Mouse (Mus musculus) CD4-positive, CD25-positive, alpha-beta regulatory T cell, adult 2 months (primary cell): ENCODE data around the gene Hipk4.
"Not testable (repeated sequence)": the region's sequence is repeated elsewhere in the genome, so short reads cannot be mapped to it uniquely, and the experiment has no call there.

Experiments
- DNase-seq: peaks from one replicate; pipeline ENCODE4 v3.0.0-alpha.2; 2012; ENCODE audit warnings: low read depth, low spot score

The Hipk4 gene

GRCm38 (mm10) chr7:27494659-27495367 is 28.3 kb upstream of the Hipk4 start:
- DNase-seq, result not testable (repeated sequence)

DNA sequence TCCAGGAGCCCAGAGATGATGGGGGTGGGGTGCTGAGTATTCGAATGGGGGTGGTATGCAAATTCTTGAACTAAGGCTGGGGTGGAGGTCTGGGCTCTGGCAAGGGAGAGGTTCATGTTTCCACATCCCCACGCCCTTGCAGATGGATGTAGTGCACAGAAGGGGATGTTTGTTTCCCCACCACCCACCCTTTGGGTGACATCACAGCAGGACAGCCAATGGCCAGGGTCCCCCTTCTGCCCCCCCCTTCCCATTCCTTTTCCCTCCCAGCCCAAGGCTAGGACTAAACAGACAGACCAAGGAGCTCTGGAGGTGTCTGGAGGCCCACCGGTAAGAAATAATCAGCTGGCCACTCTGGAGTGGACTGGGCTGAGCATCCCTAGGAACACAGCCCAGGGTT is 24.0 kb upstream of the Hipk4 start, which contains the start of gene Prx:
Gene Prx (plus strand): TSS at position 289 of the 400 bp plus-strand sequence.
- no peak for DNase-seq

DNA sequence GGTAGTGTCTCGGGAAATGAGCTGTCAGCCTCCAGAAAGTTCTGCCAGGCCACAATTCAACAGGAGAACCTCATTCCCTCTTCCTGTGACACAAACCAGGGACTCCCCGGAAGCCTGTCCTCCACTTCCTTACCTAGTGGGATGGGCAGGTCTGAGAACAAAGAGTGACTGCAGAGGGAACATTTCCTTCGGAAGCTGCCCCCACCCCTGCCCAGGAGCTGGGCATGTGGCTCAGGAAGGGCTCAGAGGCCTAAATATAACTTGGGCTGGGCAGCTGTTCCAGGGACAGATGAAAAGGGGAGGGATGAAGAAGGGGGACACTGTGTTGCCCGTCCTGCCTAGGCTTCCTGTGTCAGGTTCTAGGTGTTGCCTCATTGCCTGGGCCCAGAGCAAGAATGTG is 21.4 kb upstream of the Hipk4 start:
- DNase-seq, result no peak

DNA sequence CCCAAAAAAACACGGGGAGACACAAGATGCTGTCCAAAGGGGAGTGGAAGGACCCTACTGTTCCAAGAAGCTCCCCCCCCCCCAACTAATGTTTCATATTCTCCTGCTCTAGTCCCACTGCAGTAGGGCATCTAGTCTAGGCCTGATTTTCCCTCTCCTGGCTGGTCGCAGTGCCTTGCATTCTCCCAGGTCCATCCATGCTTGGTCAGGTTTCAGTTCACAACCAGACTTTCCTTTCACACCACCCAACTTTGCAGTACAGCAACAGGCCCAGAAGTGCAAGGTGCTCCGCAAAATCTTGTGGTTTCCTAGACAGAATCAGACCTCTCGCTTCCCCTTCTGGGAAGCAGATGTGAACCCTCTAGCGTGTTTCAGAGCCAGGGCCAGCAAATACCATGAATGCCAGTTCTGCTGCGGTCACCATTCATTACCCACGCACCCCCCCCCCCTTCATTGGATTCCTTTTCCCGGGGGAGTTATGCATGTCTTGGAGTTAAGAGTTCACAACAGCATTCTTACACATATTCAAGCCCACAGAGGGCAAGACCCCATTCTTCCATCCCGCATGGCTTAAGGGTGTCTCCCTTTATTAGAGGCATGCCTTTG is 16.2 kb upstream of the Hipk4 start:
- no peak for DNase-seq

DNA sequence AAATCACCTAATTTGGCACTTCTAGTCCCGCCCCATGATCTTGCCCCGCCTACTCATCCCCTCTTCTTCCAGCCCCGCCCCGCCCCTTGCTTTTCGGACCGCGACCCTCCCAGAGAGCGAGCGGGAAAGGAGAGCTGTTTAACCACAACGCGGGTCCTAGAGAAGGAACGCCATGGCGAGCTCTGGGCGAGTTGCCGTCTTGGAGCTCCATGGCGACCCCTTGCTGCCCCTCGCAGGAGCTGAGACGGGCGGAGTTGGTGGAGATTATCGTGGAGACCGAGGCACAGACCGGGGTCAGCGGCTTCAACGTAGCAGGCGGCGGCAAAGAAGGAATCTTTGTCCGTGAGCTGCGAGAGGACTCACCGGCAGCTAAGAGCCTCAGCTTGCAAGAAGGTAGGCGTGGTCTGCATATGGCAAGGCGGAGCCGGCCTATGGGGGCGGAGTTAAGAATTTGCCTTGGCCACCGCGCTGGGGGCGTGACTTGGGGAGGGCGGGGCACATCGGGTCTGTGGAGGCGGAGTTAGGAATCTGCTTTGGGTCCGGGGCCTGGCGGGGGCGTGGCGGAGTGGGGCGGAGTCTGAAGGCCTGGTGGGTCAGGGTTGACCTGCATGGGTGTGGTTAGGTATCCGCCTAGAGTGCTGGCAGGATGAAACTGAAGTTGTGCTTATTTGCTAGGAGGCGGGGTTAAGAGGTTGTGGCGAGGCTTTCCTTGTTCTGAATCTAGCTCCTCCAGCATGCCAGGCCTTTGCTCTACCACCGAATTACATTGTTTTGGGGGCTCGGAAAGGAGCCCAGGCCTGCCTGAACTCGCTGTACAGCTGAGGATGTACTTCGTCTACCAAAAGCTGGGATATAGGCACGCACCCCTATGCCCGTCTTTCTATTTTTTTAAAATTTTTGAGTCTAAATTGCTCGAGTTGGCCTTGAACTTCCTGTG is 15.1 kb upstream of the Hipk4 start:
- peak; percentile 98 for DNase-seq

GRCm38 (mm10) chr7:27508648-27509005 is 14.4 kb upstream of the Hipk4 start:
- DNase-seq, result peak; percentile 88

DNA sequence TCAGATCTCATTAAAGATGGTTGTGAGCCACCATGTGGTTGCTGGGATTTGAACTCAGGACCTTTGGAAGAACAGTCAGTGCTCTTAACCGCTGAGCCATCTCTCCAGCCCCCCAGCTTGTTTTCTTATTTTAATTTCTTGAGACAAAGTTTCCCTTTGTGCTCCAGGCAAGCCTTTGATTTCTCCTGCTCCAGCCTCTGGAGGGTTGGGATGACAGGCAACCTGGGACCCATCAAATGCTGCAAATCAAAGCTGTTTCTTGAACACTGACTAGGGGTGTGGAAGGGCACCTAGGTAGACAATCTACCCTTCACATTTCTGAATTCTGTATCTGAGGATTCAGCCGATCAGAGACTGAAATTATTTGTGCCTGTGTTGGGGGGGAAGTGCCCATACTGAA is 12.3 kb upstream of the Hipk4 start:
- DNase-seq, result no peak

GRCm38 (mm10) chr7:27514961-27515360 is 8.1 kb upstream of the Hipk4 start:
- no peak for DNase-seq

DNA sequence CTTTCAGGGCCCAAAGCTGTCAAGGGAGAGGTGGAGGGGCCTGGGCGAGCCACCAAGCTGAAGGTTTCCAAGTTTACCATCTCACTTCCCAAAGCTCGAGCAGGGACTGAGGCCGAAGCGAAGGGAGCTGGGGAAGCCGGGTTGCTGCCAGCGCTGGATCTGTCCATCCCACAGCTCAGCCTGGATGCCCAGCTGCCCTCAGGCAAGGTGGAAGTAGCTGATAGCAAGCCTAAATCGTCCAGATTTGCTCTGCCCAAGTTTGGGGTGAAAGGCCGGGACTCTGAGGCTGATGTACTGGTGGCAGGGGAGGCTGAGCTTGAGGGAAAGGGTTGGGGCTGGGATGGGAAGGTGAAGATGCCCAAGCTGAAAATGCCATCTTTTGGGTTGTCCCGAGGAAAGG is 4.8 kb upstream of the Hipk4 start:
- DNase-seq, result no peak

- no peak for DNase-seq
Measured at GRCm38 (mm10) chr7:27520104-27520503, 3.0 kb upstream of the Hipk4 start.

DNA sequence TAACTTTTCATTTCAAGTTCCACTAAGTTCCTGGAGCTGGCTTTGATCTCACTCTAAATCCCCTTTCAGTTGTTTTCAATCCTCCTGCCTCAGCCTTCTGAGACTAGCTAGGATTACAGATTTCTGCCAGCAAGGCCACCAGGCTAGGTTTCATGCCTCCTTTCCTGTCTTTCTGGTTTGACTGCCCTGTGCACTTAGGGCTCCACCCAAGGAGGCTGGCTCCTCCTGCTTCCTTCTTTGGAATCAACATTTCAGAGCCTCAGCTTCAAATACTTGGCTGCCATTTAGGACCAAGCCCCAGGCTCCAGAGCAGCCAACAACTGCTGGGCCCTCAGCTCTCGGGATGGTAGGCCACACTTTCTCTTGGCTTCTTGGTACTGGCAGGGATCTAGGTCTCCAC is 2.5 kb upstream of the Hipk4 start:
- DNase-seq, result no peak

DNA sequence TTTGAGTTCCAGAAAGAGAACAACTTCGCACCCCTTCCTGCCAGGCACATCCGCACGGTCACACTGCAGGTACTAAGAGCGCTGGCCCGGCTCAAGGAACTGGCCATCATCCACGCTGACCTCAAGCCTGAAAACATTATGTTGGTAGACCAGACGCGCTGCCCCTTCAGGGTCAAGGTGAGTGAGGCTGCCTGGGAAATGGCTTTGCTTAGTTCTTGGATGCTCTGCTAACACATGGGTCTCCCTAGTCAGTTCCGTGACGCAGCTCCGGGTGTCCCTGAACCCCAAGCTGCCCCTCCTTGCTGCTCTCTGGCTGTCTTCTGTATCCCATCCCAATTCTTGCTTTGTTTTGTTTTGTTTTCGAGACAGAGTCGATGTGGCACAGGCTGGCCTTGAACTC is 738 bp downstream of the Hipk4 start:
- DNase-seq, result no peak

DNA sequence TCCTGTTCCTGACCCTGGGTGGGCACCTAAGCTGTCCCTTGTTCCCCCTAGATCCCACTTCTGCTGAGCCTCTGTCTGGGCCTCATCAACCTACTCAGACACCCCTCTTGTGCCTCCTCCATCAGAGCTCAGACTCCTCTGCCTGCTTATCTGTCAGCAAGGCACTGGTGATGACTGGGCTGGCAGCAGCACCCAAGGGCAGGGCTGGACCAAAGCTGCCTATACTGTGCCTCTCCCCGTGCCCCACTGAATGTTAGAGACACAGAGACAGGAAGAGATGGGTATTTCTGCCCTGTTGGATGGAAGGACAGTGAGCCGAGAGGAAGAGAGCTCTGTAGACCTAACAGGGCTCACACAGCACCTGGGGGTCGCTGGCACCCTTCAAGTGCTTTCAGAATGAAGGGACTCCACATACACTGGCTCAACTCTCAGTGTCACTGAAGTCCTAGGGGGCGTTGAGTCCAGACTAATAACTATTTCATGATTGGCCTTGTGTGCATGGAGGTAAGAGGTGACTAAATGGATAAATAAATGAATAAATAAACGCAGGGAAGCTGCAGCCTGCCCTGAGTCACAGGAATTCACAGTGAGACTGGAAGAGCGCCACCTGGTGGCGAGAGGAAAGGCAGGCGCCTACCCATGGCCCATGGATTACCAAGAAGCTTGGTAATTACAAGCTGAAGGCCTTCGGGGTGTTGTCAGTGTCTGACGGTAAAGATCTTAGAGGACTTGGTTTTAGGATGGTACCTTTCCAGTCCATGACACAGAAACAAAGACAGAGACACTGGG is 3.2 kb downstream of the Hipk4 start:
- peak; percentile 89 for DNase-seq

DNA sequence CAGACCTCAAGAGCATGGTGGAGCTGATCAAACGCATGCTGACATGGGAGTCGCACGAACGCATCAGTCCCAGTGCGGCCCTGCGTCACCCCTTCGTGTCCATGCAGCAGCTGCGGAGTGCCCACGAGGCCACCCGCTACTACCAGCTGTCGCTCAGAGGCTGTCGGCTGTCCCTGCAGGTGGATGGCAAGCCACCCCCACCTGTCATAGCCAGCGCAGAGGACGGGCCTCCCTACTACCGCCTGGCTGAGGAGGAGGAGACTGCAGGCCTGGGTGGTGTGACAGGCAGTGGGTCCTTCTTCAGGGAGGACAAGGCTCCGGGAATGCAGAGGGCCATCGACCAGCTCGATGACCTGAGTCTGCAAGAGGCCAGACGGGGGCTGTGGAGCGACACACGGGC is 6.0 kb downstream of the Hipk4 start:
- no peak for DNase-seq

DNA sequence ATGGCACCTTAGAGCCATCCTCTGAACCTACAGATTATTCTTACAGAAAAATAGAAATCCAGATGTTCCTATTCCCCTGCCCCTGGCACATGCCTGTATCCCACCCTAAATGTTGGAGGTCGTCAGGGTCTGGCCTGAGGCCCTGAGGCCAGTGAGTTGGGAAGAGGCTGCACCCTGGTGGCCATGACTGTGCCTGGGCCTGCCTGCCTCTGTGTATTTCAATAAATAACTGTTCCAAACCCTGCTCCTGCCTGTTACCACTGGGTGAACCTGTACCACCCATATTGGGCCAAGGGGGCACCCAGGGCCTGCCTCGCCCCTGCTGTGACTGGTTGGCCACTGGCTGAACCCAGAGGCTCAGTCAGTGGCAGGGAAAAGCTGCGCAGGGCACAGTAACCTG is 7.9 kb downstream of the Hipk4 start:
- DNase-seq, result no peak

DNA sequence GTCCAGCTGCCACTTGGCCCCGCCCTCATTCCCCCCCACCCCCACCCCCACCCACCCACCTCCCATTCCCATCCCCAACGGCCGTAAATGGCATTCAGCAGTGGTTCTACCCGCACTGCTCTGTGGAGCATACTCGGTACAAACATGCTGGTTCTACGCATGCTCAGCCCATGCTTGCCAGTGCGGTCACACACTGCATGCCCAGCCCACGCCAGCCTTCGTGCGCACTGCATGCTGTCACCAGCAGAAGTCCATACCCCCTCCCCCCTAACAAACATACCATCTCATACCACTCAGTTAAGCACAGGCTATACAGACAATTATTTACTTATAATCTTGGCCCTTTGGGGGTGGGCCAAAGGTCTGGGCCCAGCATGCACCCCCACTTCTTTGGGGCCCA is 8.6 kb downstream of the Hipk4 start:
- no peak for DNase-seq

- no peak for DNase-seq
Measured at GRCm38 (mm10) chr7:27532480-27533050, 9.5 kb downstream of the Hipk4 start.

DNA sequence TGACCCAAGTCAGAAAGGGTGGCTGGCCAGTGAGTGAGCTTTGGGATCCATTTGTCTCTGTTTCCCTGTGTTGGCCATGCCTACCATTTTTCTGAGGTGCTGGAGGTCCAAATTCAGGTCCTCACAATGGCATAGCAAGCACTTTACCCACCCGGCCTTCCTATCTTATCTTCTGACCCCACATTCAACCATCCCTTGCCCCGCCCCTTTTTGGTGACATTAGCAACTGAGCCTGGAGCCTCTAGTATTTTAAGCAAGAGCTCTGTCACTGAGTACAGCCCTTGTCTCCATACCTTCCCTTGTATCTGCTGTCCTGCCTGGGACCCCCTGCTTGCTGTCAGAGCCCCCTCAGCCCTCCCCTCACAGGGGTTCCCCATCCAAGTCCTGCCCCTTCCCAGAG is 12.3 kb downstream of the Hipk4 start:
- no peak for DNase-seq

- DNase-seq, result no peak
Measured at GRCm38 (mm10) chr7:27536618-27537017, 13.6 kb downstream of the Hipk4 start.

DNA sequence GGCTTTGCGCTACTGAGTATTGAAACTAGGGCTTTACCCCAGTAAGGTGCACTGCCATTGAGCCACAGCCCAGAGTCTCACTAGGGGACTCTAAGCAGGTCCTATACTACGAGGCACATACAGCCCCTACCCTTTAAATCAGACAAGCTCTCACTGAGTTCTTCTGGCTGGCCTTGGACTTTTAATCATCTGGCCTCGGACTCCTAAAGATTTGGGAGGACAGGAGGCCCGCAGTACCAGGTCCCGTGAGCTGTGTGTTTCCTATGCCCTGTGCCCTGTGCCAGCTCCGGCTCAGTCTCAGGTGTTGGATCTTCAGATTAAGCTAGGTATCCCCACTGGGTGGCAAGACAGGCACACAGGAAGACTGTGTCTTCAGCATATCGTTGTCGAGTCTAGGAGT is 14.9 kb downstream of the Hipk4 start:
- no peak for DNase-seq

DNA sequence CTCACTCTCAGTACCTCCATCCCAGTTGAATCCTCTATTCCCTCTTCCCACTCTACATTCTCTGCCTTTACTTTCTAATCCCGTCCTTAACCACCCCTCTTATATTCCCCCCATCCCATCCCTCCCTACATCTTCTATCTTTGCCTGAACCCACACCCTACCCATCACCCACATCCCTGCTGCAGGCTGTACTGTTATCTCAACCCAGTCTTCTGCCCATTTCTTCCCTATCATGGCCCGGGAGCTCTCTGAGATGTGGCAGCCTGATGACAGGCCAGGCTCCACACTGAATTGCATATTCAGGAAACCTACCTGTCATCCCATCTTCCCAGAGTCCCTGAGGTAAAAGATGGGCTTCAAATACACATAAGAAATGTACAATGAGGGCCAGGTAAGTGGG is 15.7 kb downstream of the Hipk4 start:
- DNase-seq, result no peak
